Mouse (Mus musculus): ENCODE measurements at regions not wholly inside any gene's neighbourhood (a gene's known extent, or its start where the extent isn't known, plus 50 kb on each side); places are given as distances from the start of the nearest gene placed in this dataset.

- no peak for TF ChIP-seq POLR2A (IDR thresholded peaks at IDR 0.05; ENCODE audit: borderline replicate concordance, extremely low read depth, low read depth, low read length)
- TF ChIP-seq CTCF (IDR thresholded peaks at IDR 0.05; ENCODE audit: insufficient read depth, low read length): no peak
Observed at GRCm38 (mm10) chr9:122531806-122532205, 180.4 kb downstream of the Abhd5 start.
